Mouse (Mus musculus): ENCODE data around the gene Adcy10.

DNA sequence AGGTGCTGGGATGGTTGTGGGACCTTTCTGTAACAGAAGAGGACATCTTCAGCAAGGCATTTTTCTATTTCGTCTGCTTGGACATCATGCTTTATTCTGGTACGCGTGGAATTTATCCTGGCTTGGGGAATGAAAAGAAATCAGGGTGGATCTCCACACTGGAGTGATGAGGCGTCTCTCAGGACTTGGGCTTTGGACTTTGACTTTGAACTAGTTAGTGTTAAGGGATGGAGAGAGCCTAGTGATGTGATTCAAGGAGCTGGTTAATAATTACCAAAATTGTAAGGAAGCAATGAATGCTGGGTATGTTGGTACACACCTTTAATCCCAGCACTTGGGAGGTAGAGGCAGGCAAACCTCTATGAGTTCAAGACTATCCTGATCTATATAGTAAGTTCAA is 80.3 kb downstream of the Adcy10 start:
- TF ChIP-seq POLR2A (IDR thresholded peaks at IDR 0.05; ENCODE audit: low read depth, low read length) (no peak), CTCF (IDR thresholded peaks at IDR 0.05; ENCODE audit: borderline replicate concordance, insufficient read depth, low read length) (no peak)

Data from embryonic fibroblast, embryonic 13.5 days (primary cell).